Mouse (Mus musculus) G1E-ER4 (cell line): ENCODE data around the gene Sim2. TPM values are rescaled to one million over a fixed set of nuclear protein-coding genes. Genes with fewer than 3 reads are reported as not detected.

Experiments
- GATA1 ChIP-seq: IDR thresholded peaks from one replicate; pipeline ENCODE4 v1.8.0; 2012; ENCODE audit warnings: low read length, inconsistent platforms
- polyA plus RNA-seq: library from polyadenylated mRNA; stranded (reverse); fragments of >175 nt; gene quantifications from 2 replicates; pipeline ENCODE4 v1.2.3, GENCODE M21; 2012

Gene Sim2
- polyA plus RNA-seq, 1 experiment: not detected

DNA sequence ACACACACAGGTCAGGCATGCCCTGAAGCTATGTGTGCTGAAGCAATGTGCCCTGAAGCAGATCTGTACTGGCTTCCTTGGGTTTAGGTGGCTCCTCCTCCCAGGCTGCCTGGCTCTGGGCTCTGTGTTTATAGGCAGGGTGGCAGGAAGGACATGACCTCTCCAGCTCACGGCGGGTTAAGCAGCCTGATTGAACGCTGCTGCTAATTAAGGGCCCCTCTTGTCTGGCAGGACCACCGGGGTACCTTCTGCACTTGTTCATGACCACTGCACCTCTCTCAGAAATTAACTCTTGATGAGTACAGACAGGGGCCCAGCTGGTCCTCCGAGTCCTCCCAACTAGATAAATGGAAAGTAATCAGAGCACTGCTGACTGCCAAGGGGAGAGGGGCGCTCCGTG is 79.5 kb downstream of the Sim2 start:
- no peak for TF ChIP-seq GATA1

DNA sequence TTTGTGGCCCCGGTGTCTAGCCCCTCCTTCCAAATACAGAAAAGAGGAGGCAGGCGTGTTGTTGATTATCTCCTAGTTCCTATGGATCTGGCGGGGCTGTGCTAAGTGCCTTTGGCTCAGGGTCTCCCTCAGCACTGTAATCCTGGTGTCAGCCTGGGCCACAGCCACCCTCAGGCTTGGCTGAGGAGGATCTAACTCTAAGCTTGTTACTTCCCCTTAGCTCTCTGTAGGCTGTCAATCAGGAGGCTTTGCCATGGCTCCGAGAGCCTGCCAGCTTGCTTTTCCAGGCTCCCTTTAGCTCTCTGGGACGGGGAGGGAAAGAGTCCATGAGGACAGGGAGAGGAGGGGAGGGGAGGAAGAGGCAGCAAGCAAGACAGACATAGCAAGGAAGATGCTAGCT is 80.2 kb downstream of the Sim2 start:
- no peak for TF ChIP-seq GATA1

GRCm38 (mm10) chr16:94168655-94169545 is 84.2 kb downstream of the Sim2 start:
- no peak for TF ChIP-seq GATA1

DNA sequence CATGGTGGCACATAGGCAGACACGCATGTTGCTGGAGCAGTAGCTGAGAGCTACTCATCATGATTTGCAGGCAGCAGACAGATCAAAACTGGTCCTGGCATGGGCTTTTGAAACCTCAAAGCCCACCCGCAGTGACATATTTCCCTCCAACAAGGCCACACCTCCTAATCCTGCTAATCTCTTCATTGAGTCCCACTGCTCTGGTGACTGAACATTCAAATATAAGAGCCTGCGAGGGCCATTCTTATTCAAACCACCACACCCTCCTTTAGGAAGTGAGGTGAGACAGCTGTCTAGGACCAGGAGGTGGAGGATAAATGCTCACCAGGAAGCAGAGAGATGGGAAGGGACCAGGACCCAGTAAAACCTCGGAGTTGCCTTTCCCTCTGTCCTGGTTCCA is 85.5 kb downstream of the Sim2 start:
- TF ChIP-seq GATA1: no peak

- TF ChIP-seq GATA1: no peak
Observed at GRCm38 (mm10) chr16:94173361-94173760, 88.6 kb downstream of the Sim2 start.

GRCm38 (mm10) chr16:94175366-94175986 is 90.7 kb downstream of the Sim2 start:
- no peak for TF ChIP-seq GATA1

Other genes starting within 250 kb of the Sim2 start
- gene Chaf1b, start 201.0 kb upstream of the Sim2 start, polyA plus RNA-seq: 60.0 and 77.7 TPM in 2 replicates
- gene Cldn14, start 76.1 kb upstream of the Sim2 start, polyA plus RNA-seq: not detected in 2 replicates
- gene Hlcs, start 228.6 kb downstream of the Sim2 start, polyA plus RNA-seq: 3.7 TPM in 2 replicates
- not detected in 2 replicates for gene Ripply3, start 243.5 kb downstream of the Sim2 start, polyA plus RNA-seq